Mouse (Mus musculus): ENCODE data around the gene Capn11. TPM values are rescaled to one million over a fixed set of nuclear protein-coding genes. Genes with fewer than 3 reads are reported as not detected.

Gene Capn11
- polyA plus RNA-seq, 1 experiment from 2014 or later = 0.17 TPM

DNA sequence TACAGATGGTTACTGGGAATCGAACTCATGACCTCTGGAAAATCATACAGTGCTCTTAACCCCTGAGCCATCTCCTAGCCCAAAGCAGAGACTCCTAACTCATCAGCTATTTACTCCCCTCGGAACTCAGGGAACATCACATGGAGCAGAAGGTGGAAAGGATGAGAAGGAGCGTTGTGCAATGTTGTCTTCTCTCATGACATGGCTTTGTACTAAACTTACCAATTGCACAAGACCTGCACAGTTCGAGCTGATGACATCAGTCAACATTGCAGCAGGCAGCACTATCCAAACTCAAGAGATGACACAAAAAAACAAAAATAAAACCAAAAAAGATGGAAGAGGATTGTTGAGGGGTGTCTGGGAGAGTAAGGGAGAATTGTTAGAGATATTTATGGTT is 50.7 kb downstream of the Capn11 start:
- H3K9ac ChIP-seq (ENCODE audit: low read depth, low read length) = no peak overlapping the region
- H3K36me3 ChIP-seq (ENCODE audit: control insufficient read depth, insufficient read depth, low read length) = no peaks in the 10 kb centered on the region
- H3K27ac ChIP-seq (ENCODE audit: low read length) = no peak overlapping the region
- H3K9me3 ChIP-seq (ENCODE audit: control insufficient read depth, low read length) = no peaks in the 10 kb centered on the region
- no peak overlapping the region for H3K4me2 ChIP-seq (ENCODE audit: low read depth, low read length)
- no peak overlapping the region for H3K4me3 ChIP-seq (ENCODE audit: low read length)
- whole genome bisulfite sequencing = 91% methylated on average over 4 of the region's 4 CpGs
- H3K27me3 ChIP-seq (replicated peaks; ENCODE audit: control insufficient read depth, insufficient read depth, low read length) = no peaks in the 10 kb centered on the region
- ATAC-seq = no peak
- H3K4me1 ChIP-seq (ENCODE audit: control insufficient read depth, insufficient read depth, low read length) = peaks cover 8% of the 10 kb centered on the region; the same call in 1 of the 2 replicates

DNA sequence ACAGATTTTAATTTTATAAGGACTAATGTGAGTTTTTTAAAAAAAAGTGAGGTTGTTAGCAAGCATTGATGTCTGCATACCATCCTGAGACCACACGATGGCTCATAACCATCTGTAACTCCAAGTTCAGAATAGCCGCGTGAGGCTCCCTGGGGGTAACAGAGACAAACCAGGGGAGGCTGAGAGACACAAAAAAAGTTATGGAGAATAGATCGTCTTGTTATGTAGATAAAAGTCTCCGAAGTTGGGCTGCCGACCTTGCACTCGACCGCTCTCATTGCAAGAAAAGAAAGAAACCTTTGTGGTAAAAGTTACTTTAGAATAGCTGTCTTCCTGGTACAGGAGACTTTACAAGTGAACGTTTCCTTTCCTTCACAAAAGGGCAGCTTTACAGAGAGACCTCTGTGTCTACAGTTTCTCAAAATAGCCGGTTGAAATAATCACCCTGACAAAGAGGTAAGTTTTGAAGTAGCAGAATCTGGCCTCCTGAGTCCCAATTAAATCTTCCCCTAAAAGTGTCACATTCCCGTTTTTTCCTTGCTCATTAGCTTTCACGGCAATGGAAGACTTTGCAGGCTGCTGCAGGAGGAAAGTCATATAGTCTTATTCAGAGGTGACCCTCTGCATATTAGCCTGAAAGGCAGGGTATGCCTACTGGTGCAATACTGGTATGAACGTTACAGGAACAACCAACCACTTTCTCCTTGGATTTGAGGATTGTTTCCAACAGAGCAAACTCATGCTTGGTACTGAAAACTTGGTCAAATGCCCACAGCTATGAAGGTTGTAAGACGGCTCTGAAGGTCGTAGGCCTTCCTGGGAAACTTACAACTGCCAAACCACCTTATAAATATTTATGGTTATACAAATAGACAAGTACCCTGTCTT is 51.9 kb downstream of the Capn11 start:
- WGBS = 81% methylated on average over 15 of the region's 15 CpGs
- Histone ChIP-seq H3K27ac (ENCODE audit: low read length) (0 out of 2 replicates have a peak overlapping the region, but pooled peaks have one; percentile 23), H3K9me3 (ENCODE audit: control insufficient read depth, low read length) (no peaks in the 10 kb centered on the region), H3K4me2 (ENCODE audit: low read depth, low read length) (no peak overlapping the region), H3K4me1 (ENCODE audit: control insufficient read depth, insufficient read depth, low read length) (peaks cover 8% of the 10 kb centered on the region; the same call in 1 of the 2 replicates), H3K9ac (ENCODE audit: low read depth, low read length) (no peak overlapping the region), H3K36me3 (ENCODE audit: control insufficient read depth, insufficient read depth, low read length) (no peaks in the 10 kb centered on the region), H3K4me3 (ENCODE audit: low read length) (no peak overlapping the region), H3K27me3 (replicated peaks; ENCODE audit: control insufficient read depth, insufficient read depth, low read length) (no peaks in the 10 kb centered on the region)
- no peak for ATAC-seq

DNA sequence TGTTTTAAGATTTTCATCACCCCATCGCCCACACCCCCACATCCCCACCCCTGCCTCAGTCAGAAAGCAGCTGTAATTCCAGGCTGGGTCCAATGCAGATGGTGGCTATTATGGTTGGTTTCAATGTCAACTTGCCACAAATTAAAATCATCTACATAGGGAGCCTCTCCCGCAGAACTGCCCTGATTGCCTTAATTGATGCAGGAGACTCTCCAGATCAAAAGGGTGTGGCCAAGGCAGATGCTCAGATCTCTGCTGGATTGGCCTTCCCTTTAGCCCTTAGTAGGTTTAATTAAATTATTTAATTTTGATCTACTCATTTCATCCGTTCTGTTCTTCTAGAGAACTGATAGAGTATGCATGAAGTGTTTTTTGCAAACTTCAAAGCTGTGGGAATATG is 56.1 kb downstream of the Capn11 start:
- no peak overlapping the region for H3K4me3 ChIP-seq (ENCODE audit: low read length)
- H3K9ac ChIP-seq (ENCODE audit: low read depth, low read length) = no peak overlapping the region
- no peaks in the 10 kb centered on the region for H3K9me3 ChIP-seq (ENCODE audit: control insufficient read depth, low read length)
- H3K4me1 ChIP-seq (ENCODE audit: control insufficient read depth, insufficient read depth, low read length) = peaks cover 33% of the 10 kb centered on the region
- no peaks in the 10 kb centered on the region for H3K27me3 ChIP-seq (replicated peaks; ENCODE audit: control insufficient read depth, insufficient read depth, low read length)
- no peak overlapping the region for H3K27ac ChIP-seq (ENCODE audit: low read length)
- H3K4me2 ChIP-seq (ENCODE audit: low read depth, low read length) = no peak overlapping the region
- no peak for ATAC-seq
- 88% methylated on average over 3 of the region's 3 CpGs for WGBS
- H3K36me3 ChIP-seq (ENCODE audit: control insufficient read depth, insufficient read depth, low read length) = no peaks in the 10 kb centered on the region

DNA sequence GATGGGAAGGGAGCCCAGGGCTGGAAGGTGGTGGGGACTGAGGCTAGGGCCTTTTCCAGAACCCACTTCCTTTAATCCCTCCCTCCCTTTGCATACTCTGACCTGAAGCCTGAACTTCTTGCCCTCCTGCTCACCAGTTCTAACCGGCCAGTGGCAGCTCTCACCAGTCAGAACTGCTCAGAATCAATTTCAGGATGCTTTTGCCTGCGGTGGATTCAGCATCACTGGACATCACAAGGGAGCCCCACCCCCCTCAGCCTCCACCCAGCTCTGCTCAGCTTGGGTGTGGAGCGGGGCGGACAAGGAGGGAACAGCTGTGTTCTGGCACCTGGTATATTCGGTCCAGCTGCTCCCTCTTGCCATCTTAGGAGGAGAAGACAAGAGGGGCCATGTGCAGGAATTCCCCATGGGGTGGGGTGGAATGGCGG is 57.2 kb downstream of the Capn11 start, which contains the start of gene Mymx:
Gene Mymx, minus strand, starts transcription at position 226 of the 428 bp plus-strand sequence.
- H3K4me3 ChIP-seq (ENCODE audit: low read length) = no peak within 1 kb of the TSS
- ATAC-seq = 0 out of 2 replicates have a peak, but pooled peaks have one; percentile 6
- H3K4me2 ChIP-seq (ENCODE audit: low read depth, low read length) = peak within 1 kb of the TSS; percentile 31
- no peaks in the 10 kb centered on the region for H3K27me3 ChIP-seq (replicated peaks; ENCODE audit: control insufficient read depth, insufficient read depth, low read length)
- no peaks in the 10 kb centered on the region for H3K9me3 ChIP-seq (ENCODE audit: control insufficient read depth, low read length)
- H3K27ac ChIP-seq (ENCODE audit: low read length) = no peak within 1 kb of the TSS
- H3K4me1 ChIP-seq (ENCODE audit: control insufficient read depth, insufficient read depth, low read length) = peaks cover 37% of the 10 kb centered on the region
- WGBS = 51% methylated on average over 6 of the region's 6 CpGs
- H3K9ac ChIP-seq (ENCODE audit: low read depth, low read length) = peak within 1 kb of the TSS; percentile 22; the same call in 1 of the 2 replicates
- H3K36me3 ChIP-seq (ENCODE audit: control insufficient read depth, insufficient read depth, low read length) = no peaks in the 10 kb centered on the region

DNA sequence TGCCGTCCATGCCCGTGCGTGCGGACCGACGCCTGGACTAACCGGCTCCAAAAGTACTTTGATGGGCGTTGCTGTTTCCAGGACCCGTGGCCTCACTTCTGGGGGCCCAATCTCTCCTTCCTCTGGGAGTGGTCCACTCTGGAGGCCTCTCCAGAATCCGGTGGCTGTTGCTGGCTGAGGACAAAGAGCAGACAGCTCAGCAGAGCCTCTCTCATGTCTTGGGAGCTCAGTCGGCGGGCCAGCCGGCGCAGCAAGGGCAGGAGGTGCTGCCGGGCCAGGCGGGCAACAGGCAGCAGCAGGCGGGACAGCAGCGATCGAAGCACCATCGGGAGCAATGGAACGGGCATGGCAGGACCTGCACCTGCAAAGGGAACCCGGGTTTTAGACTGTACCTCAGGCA is 57.8 kb downstream of the Capn11 start:
- peak; percentile 14; the same call in 1 of the 2 replicates for ATAC-seq
- Histone ChIP-seq H3K4me3 (ENCODE audit: low read length) (no peak overlapping the region), H3K9me3 (ENCODE audit: control insufficient read depth, low read length) (no peaks in the 10 kb centered on the region), H3K27ac (ENCODE audit: low read length) (no peak overlapping the region), H3K9ac (ENCODE audit: low read depth, low read length) (peak overlapping the region; percentile 22; the same call in 1 of the 2 replicates), H3K4me1 (ENCODE audit: control insufficient read depth, insufficient read depth, low read length) (peaks cover 41% of the 10 kb centered on the region), H3K4me2 (ENCODE audit: low read depth, low read length) (peak overlapping the region; percentile 31; the same call in 1 of the 2 replicates), H3K27me3 (replicated peaks; ENCODE audit: control insufficient read depth, insufficient read depth, low read length) (no peaks in the 10 kb centered on the region), H3K36me3 (ENCODE audit: control insufficient read depth, insufficient read depth, low read length) (no peaks in the 10 kb centered on the region)
- WGBS = 23% methylated on average over 22 of the region's 22 CpGs

DNA sequence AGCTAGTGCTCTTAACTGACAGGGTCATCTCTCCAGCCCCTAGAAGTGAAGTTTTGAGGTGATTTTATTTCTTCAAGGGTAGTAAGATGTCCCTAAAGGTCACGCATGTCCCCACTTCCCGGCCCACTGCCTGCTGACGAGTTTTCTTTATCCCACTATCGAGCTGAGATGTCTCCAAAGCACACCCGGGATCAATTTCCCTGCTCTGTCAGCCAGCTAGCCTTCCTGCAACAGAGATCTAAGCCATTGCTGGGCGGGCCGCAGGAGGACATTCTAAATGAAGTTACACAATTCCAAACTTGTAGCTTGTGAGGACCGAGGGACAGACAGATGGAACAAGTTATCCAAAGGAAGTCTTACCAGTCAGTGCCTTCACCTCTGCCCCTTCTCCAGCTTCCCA is 58.9 kb downstream of the Capn11 start:
- Histone ChIP-seq H3K4me3 (ENCODE audit: low read length) (no peak overlapping the region), H3K4me2 (ENCODE audit: low read depth, low read length) (no peak overlapping the region), H3K9ac (ENCODE audit: low read depth, low read length) (no peak overlapping the region), H3K4me1 (ENCODE audit: control insufficient read depth, insufficient read depth, low read length) (peaks cover 48% of the 10 kb centered on the region), H3K27me3 (replicated peaks; ENCODE audit: control insufficient read depth, insufficient read depth, low read length) (no peaks in the 10 kb centered on the region), H3K36me3 (ENCODE audit: control insufficient read depth, insufficient read depth, low read length) (no peaks in the 10 kb centered on the region), H3K9me3 (ENCODE audit: control insufficient read depth, low read length) (no peaks in the 10 kb centered on the region), H3K27ac (ENCODE audit: low read length) (no peak overlapping the region)
- no peak for ATAC-seq
- WGBS = 73% methylated on average over 8 of the region's 8 CpGs

DNA sequence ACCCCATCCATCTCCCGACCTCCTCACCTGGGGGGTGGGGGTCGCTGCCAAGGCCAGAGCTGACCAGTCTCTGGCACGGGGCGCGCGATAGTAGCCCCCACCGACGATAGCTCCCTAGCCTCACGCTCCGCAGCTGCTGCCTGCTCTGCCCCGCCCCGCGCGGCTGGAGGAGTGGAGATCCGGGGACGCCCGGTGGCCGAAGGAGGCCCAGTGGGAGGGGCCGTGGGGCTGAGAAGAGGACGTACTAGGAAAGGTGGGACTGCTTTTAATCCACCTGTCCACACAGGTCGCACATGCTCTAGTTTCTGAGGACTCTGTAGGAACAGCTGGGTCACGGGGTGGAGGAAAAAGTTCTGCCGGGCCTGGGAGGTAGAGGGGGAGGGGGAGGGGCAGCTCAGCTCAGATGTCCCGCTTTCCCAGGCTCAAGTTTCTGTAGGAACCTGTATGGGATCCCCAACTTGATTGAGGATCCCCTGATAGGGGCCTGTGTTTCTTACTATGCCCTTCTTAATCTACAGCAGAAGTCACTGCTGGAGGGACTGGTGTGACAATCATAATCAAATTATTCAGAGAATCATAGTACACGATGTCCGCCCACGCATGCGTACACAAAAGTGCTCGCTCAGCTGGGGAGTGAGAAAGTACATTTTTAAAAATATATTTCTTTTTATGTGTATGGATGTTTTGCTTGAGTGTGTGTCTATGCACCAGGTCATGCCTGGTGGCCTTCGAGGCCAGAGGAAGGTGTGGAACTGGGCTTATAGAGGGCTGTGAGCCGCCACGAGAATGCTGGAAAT is 59.5 kb downstream of the Capn11 start, which contains the start of gene Slc29a1:
Gene Slc29a1, minus strand, starts transcription at position 161 of the 797 bp plus-strand sequence.
- Histone ChIP-seq H3K4me3 (ENCODE audit: low read length) (peak within 1 kb of the TSS; percentile 44), H3K9ac (ENCODE audit: low read depth, low read length) (peak within 1 kb of the TSS; percentile 66), H3K27me3 (replicated peaks; ENCODE audit: control insufficient read depth, insufficient read depth, low read length) (no peaks in the 10 kb centered on the region), H3K27ac (ENCODE audit: low read length) (peak within 1 kb of the TSS; percentile 74), H3K9me3 (ENCODE audit: control insufficient read depth, low read length) (no peaks in the 10 kb centered on the region), H3K36me3 (ENCODE audit: control insufficient read depth, insufficient read depth, low read length) (no peaks in the 10 kb centered on the region), H3K4me1 (ENCODE audit: control insufficient read depth, insufficient read depth, low read length) (peaks cover 53% of the 10 kb centered on the region), H3K4me2 (ENCODE audit: low read depth, low read length) (peak within 1 kb of the TSS; percentile 76)
- 18% methylated on average over 32 of the region's 32 CpGs for WGBS
- peak; percentile 72 for ATAC-seq

DNA sequence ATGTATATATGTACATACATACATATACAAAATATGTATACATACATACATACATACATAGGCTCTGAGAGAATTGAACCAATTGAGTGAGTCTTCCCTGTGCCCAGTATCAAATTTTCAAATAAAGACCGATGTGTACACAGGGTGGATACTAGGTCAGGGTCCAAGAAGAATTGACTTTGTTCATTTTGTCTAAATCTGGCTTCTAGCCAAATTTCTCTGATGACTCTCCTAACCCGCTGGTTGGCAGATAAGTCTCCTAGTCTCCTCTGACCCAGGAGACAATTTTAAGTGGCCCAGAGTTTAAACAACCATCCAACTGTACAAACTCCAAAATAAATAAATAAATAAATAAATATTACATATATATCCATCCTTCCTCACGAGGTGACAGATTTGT is 60.2 kb downstream of the Capn11 start:
- peaks cover 61% of the 10 kb centered on the region for H3K4me1 ChIP-seq (ENCODE audit: control insufficient read depth, insufficient read depth, low read length)
- 30% methylated on average over 3 of the region's 3 CpGs for WGBS
- H3K27me3 ChIP-seq (replicated peaks; ENCODE audit: control insufficient read depth, insufficient read depth, low read length) = no peaks in the 10 kb centered on the region
- H3K9me3 ChIP-seq (ENCODE audit: control insufficient read depth, low read length) = no peaks in the 10 kb centered on the region
- H3K4me2 ChIP-seq (ENCODE audit: low read depth, low read length) = peak overlapping the region; percentile 76
- peak overlapping the region; percentile 66 for H3K9ac ChIP-seq (ENCODE audit: low read depth, low read length)
- peak overlapping the region; percentile 74 for H3K27ac ChIP-seq (ENCODE audit: low read length)
- H3K36me3 ChIP-seq (ENCODE audit: control insufficient read depth, insufficient read depth, low read length) = no peaks in the 10 kb centered on the region
- peak; percentile 39 for ATAC-seq
- H3K4me3 ChIP-seq (ENCODE audit: low read length) = peak overlapping the region; percentile 44

DNA sequence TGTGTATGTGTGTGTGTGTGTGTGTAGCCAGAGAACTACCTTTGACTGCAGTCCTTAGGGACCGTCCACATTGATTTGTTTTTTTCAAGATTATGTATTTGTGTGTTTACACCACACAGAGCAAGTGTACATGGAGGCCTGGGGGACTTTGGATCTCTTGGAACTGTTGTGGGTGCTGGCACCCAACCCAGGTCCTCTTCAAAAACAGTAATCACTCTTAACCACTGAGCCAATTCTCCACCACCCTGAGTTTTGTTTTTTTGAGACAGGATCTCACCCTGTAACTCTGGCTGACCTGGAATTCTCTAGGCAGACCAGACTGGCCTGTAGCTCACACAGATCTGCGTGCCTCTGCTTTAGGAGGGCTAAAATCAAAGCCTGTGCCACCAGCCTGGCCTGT is 60.7 kb downstream of the Capn11 start:
- H3K4me3 ChIP-seq (ENCODE audit: low read length) = no peak overlapping the region
- no peak overlapping the region for H3K9ac ChIP-seq (ENCODE audit: low read depth, low read length)
- H3K27ac ChIP-seq (ENCODE audit: low read length) = peak overlapping the region; percentile 43
- peaks cover 66% of the 10 kb centered on the region for H3K4me1 ChIP-seq (ENCODE audit: control insufficient read depth, insufficient read depth, low read length)
- no peak for ATAC-seq
- H3K9me3 ChIP-seq (ENCODE audit: control insufficient read depth, low read length) = no peaks in the 10 kb centered on the region
- no peaks in the 10 kb centered on the region for H3K36me3 ChIP-seq (ENCODE audit: control insufficient read depth, insufficient read depth, low read length)
- no peak overlapping the region for H3K4me2 ChIP-seq (ENCODE audit: low read depth, low read length)
- WGBS = 88% methylated on average over 2 of the region's 2 CpGs
- no peaks in the 10 kb centered on the region for H3K27me3 ChIP-seq (replicated peaks; ENCODE audit: control insufficient read depth, insufficient read depth, low read length)

All from intestine, embryonic 16.5 days (tissue).